Mouse (Mus musculus) central nervous system, embryonic 18 days (tissue): ENCODE data around the gene Ifih1. TPM values are rescaled to one million over a fixed set of nuclear protein-coding genes. Genes with fewer than 3 reads are reported as not detected.

ENCODE experiments used
- polyA plus RNA-seq: library from polyadenylated mRNA; depleted of rRNA; stranded (reverse); fragments of >200 nt; gene quantifications from 2 replicates; pipeline ENCODE4 v1.2.3, GENCODE M21; 2012; rRNA removed

The Ifih1 gene
- polyA plus RNA-seq, result 0.87 and 1.0 TPM in 2 replicates

GRCm38 (mm10) chr2:62646014-62646645, at the start of gene Ifih1:
Ifih1 (minus strand) TSS chr2:62646255.

DNA sequence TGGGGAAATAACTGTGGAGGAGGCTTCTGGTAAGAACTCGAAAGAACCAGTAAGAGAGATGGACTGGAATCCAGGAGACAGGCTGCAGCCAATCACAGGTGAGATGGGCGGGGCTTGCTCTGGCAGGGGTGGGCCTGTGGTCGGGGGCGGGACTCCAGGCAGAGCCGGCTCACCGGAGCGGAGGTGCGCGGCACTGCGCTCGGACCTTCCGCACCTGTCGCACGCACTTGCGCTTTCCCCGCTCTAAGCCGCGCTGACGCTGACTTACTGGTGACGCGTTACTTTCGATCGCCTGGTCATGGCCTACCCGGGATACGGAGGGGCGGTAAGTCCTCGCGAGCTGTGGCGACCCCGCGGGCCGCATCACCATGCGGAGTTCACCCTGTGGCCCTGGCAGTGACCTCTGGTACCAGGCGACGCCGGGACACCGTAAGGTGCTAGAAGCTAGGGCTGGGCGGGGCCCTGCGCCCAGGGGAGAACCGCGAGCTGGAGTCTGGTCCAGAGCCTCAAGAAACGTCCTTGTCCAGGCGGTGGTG, 18.1 kb upstream of the Ifih1 start, which contains the start of gene Gca:
Gene Gca (plus strand): TSS at position 151 of the 536 bp plus-strand sequence.

DNA sequence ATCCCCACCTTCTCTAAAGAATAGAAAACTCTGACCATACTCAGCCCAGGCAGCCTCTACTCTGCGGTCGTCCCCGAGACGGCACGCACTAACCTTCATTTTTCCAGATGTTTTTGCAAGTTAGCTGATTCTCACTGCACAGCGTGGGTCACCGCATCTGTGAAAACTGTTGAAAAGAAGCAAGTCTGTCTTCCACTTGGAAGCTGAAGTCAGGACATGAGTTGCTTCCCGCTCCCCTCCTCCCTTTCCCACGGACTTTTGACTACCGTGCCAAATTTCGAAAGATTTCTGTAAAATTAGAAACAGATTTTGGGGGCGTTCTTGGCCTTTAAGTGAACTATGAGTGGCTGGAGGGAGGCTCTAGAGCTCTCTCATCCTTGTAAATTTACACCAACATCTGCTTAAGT, 72.3 kb downstream of the Ifih1 start, which contains the start of gene Fap:
Gene Fap (minus strand): TSS at position 323 of the 407 bp plus-strand sequence.

Other genes starting within 250 kb of the Ifih1 start
- 1.5 and 1.7 TPM in 2 replicates for gene Dpp4, start 234.0 kb downstream of the Ifih1 start, polyA plus RNA-seq
- 1.4 and 1.6 TPM in 2 replicates for gene Gcg, start 162.6 kb downstream of the Ifih1 start, polyA plus RNA-seq
- 1.2 and 4.9 TPM in 2 replicates for gene Fap, start 72.2 kb downstream of the Ifih1 start, polyA plus RNA-seq
- 5.9 and 6.8 TPM in 2 replicates for gene Gca, start 18.0 kb upstream of the Ifih1 start, polyA plus RNA-seq